Mouse (Mus musculus): Measurements from ENCODE around the gene Ntm. TPM values are rescaled to one million over a fixed set of nuclear protein-coding genes. Genes with fewer than 3 reads are reported as not detected.

Ntm gene
- total RNA-seq, 2 experiments from 2014 or later = not detected

GRCm38 (mm10) chr9:29201163-29202053, 761.5 kb downstream of the Ntm start:
- ATAC-seq (ENCODE audit: poor library complexity, severe bottlenecking) = no peak

GRCm38 (mm10) chr9:29197046-29197445, 765.9 kb downstream of the Ntm start:
- no peak for ATAC-seq (ENCODE audit: poor library complexity, severe bottlenecking)

GRCm38 (mm10) chr9:29194265-29194664, 768.7 kb downstream of the Ntm start:
- no peak for ATAC-seq (ENCODE audit: poor library complexity, severe bottlenecking)

- ATAC-seq (ENCODE audit: poor library complexity, severe bottlenecking) = no peak
Measured at GRCm38 (mm10) chr9:29183011-29183410, 779.9 kb downstream of the Ntm start.

- no peak for ATAC-seq (ENCODE audit: poor library complexity, severe bottlenecking)
Measured at GRCm38 (mm10) chr9:29181661-29182060, 781.3 kb downstream of the Ntm start.

GRCm38 (mm10) chr9:29165731-29166130, 797.2 kb downstream of the Ntm start:
- ATAC-seq (ENCODE audit: poor library complexity, severe bottlenecking) = no peak

- ATAC-seq (ENCODE audit: poor library complexity, severe bottlenecking) = no peak
Measured at GRCm38 (mm10) chr9:29161059-29161642, 801.8 kb downstream of the Ntm start.

GRCm38 (mm10) chr9:29145901-29146300, 817.0 kb downstream of the Ntm start:
- ATAC-seq (ENCODE audit: poor library complexity, severe bottlenecking) = no peak

- no peak for ATAC-seq (ENCODE audit: poor library complexity, severe bottlenecking)
Measured at GRCm38 (mm10) chr9:29136039-29136438, 826.9 kb downstream of the Ntm start.

- ATAC-seq (ENCODE audit: poor library complexity, severe bottlenecking) = no peak
Measured at GRCm38 (mm10) chr9:29130717-29131292, 832.1 kb downstream of the Ntm start.

- ATAC-seq (ENCODE audit: poor library complexity, severe bottlenecking) = no peak
Measured at GRCm38 (mm10) chr9:29130316-29130715, 832.6 kb downstream of the Ntm start.

- ATAC-seq (ENCODE audit: poor library complexity, severe bottlenecking) = no peak
Measured at GRCm38 (mm10) chr9:29128416-29128815, 834.5 kb downstream of the Ntm start.

- ATAC-seq (ENCODE audit: poor library complexity, severe bottlenecking) = no peak
Measured at GRCm38 (mm10) chr9:29124455-29124854, 838.5 kb downstream of the Ntm start.

- ATAC-seq (ENCODE audit: poor library complexity, severe bottlenecking) = no peak
Measured at GRCm38 (mm10) chr9:29123828-29124227, 839.1 kb downstream of the Ntm start.

- ATAC-seq (ENCODE audit: poor library complexity, severe bottlenecking) = no peak
Measured at GRCm38 (mm10) chr9:29117561-29118112, 845.3 kb downstream of the Ntm start.

- no peak for ATAC-seq (ENCODE audit: poor library complexity, severe bottlenecking)
Measured at GRCm38 (mm10) chr9:29115337-29115736, 847.6 kb downstream of the Ntm start.

GRCm38 (mm10) chr9:29106771-29107170, 856.2 kb downstream of the Ntm start:
- no peak for ATAC-seq (ENCODE audit: poor library complexity, severe bottlenecking)

GRCm38 (mm10) chr9:29104442-29104841, 858.5 kb downstream of the Ntm start:
- ATAC-seq (ENCODE audit: poor library complexity, severe bottlenecking) = no peak

GRCm38 (mm10) chr9:29103993-29104392, 858.9 kb downstream of the Ntm start:
- no peak for ATAC-seq (ENCODE audit: poor library complexity, severe bottlenecking)

- ATAC-seq (ENCODE audit: poor library complexity, severe bottlenecking) = no peak
Measured at GRCm38 (mm10) chr9:29100624-29101023, 862.3 kb downstream of the Ntm start.

- ATAC-seq (ENCODE audit: poor library complexity, severe bottlenecking) = no peak
Measured at GRCm38 (mm10) chr9:29092443-29092842, 870.5 kb downstream of the Ntm start.

GRCm38 (mm10) chr9:29088657-29089056, 874.3 kb downstream of the Ntm start:
- ATAC-seq (ENCODE audit: poor library complexity, severe bottlenecking) = no peak

Measured in megakaryocyte, adult 5-6 weeks (primary cell).